Mouse (Mus musculus): Measurements from ENCODE around the gene Trip6.

DNA sequence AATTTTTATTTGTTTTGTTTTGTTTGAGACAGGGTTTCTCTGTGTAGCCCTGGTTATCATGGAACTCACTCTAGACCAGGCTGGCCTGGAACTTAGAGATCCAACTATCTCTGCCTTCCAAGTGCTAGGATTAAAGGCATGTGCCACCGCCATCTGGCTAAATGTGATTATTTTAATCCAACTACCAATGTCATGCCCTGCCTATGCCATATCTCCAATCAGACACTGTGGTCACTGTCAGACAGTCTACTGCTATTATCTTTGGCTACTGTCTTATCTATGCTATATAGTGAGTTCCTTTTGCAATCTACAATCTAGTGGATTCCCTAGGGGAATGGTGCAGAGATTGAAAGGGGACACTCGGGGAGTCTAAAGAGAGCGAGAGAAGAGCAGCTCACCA, 6.8 kb upstream of the Trip6 start:
- TF ChIP-seq CTCF (IDR thresholded peaks at IDR 0.05; ENCODE audit: borderline replicate concordance, insufficient read depth, low read depth, low read length) (no peak), POLR2A (IDR thresholded peaks at IDR 0.05; ENCODE audit: borderline replicate concordance, insufficient read depth, low read length) (no peak)

Data from cerebellum, adult 2 months (tissue).